Mouse (Mus musculus): Measurements from ENCODE around the gene Fam71e1.

DNA sequence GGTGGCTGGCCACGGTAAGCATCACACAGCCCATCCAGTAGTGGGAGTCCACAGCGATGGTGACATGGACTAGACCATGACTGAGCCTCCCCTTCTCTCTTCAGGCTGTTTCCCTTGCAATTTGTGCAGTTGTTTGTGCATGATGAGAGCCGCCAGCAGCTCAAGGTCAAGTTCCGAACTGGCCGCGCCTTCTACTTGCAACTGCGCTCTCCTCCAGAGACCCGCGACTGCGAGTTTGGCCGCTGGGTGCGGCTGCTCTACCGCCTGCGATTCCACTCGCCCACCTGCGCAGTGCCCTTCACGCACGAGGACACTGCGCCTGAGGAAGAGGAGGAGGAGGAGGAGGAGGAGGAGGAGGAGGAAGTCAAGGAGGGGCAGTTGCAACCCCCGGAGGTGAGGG lies 3.7 kb downstream of the Fam71e1 start:
- TF ChIP-seq CTCF (IDR thresholded peaks at IDR 0.05) = no peak
- no peak for TF ChIP-seq EP300 (IDR thresholded peaks at IDR 0.05)

All from lung, postnatal 0 days (tissue).